Mouse (Mus musculus): Measurements from ENCODE around the gene Olfr315.
"Not testable (repeated sequence)": the region's sequence is repeated elsewhere in the genome, so short reads cannot be mapped to it uniquely, and the experiment has no call there.

Olfr315 gene

GRCm38 (mm10) chr11:58772888-58773287 is at the start of gene Olfr315:
Olfr315 (plus strand) TSS chr11:58773188.
- no peak for DNase-seq

GRCm38 (mm10) chr11:58723914-58724313 is 49.1 kb upstream of the Olfr315 start, which contains the start of gene Olfr318:
Olfr318 (minus strand) TSS chr11:58724014.
- DNase-seq = no peak

GRCm38 (mm10) chr11:58727896-58728650 is 44.9 kb upstream of the Olfr315 start:
- DNase-seq = not testable (repeated sequence)

GRCm38 (mm10) chr11:58733372-58733771 is 39.6 kb upstream of the Olfr315 start:
- DNase-seq = no peak

DNA sequence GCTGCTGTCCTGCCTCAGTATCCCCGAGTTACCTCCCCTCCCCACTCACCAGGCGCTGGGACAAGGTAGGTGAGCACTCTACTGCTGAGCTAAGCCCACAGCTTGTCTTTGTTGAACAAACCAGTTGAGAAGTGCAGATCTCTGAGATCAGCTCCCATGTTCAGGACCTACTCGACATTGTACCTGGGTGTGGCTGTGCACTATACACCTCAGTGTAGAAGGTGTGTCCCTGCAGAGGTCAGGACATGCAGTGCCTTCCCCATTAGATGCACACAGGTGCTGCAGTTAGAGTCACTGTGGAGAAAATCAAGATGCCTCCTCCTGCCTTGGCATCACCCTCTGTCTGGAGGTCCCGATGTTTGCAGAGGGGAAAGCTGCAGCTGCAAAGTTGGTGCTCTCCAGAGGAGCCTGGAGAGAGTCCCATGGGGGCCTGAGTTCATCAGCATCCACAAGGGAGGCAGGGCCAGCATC is 34.2 kb upstream of the Olfr315 start, which contains the start of gene Olfr317:
Olfr317 (minus strand) TSS at position 421 of the 471 bp plus-strand sequence.
- no peak for DNase-seq

- not testable (repeated sequence) for DNase-seq
These were observed 21.9 kb upstream of the Olfr315 start for GRCm38 (mm10) chr11:58751096-58751495.

- no peak for DNase-seq
These were observed 20.6 kb upstream of the Olfr315 start, which contains the start of gene Olfr316 for GRCm38 (mm10) chr11:58752434-58752833. Olfr316 (plus strand) TSS chr11:58752734.

DNA sequence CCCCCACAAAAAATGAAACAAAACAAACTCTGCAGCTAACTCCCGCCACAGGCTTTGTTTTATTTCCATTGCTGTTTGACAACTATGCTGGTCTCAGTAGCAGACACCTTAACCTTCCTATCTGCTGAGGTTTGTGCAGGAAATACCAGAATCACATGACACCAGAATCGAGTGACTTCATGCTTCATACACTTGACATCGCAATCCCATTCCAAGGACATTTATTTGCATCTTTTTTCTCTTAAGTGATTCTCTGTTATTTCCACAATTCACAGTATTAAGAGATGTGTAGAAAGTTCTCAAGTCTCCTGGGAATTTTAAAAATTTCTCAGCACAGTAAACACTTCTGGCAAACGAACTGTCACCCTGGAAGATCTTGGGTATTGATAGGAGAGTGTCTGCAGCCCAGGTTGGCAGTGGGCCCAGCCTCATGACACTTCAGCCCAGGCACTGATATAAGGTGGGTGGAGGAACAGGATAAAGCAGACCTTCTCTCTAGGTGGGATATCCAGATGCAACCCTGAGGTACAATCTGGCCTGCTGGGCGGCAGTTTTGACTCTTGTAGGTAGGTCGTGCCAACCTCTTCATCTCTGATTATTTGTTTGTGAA is 9.6 kb downstream of the Olfr315 start, which contains the start of gene Olfr314:
Olfr314 (plus strand) TSS at position 473 of the 610 bp plus-strand sequence.
- DNase-seq = no peak

GRCm38 (mm10) chr11:58784182-58784581 is 11.2 kb downstream of the Olfr315 start:
- no peak for DNase-seq

DNA sequence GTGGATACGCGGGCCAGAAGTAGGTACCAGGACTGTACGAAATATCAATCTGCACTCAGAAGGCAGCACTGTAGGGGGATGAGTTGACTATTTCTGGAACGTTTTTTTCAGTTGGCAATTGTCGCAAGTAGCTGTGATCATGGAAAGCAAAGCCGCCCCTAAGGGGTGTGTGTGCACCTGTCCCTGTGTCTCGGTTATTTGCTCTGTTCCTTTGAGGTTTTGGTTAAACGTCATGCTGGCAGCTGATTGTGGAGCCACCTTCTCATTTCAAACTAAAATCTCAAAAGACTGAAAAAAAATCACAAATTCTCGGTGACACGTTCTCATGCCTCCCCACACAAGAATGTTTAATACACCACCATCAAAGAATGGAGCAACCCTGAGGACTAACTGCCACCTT is 14.7 kb downstream of the Olfr315 start:
- no peak for DNase-seq

DNA sequence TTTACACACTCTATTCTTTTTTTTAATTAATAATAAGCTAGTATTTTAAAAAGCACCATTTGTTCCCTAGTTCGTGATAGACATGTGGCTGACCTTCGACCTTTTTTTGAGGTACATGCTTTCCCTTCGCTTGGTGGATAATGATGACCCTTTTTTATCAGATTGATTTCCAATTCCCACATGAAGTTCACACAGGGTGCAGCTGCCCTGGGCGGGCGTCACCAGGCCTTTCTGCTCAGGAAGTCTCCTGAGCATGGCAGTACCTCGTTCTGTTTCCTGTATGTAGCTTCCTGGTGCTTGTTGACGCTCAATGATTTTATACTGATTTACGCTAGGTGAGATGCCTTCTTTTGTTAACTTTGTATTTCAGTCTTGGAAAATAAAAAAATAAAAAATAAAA is 15.4 kb downstream of the Olfr315 start:
- DNase-seq = no peak

DNA sequence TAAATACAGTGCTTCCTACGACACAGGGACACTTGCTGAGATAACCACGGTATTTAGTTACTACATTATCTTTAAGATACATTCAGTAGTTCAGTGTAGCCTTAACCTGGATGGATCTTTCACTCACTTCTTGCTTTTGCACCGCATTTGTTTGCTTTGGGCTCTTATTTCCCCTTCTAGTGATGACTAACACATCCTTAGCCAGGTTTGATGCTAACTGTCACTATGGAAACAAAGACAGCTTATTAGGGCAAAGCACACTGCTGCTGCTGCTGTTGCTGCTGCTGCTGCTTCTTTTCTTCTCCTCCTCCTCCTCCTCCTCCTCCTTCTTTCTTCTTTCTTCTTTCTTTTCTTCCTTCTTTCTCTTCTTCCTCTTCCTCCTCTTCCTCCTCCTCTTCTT is 16.5 kb downstream of the Olfr315 start:
- DNase-seq = no peak

- DNase-seq = no peak
These were observed 17.1 kb downstream of the Olfr315 start for GRCm38 (mm10) chr11:58790053-58790452.

GRCm38 (mm10) chr11:58790646-58791045 is 17.7 kb downstream of the Olfr315 start:
- no peak for DNase-seq

GRCm38 (mm10) chr11:58795856-58796255 is 22.9 kb downstream of the Olfr315 start:
- DNase-seq = no peak

- DNase-seq = peak; percentile 7 to 8
These were observed 23.9 kb downstream of the Olfr315 start for GRCm38 (mm10) chr11:58796850-58797249.

GRCm38 (mm10) chr11:58799747-58800146 is 26.8 kb downstream of the Olfr315 start:
- DNase-seq = no peak

DNA sequence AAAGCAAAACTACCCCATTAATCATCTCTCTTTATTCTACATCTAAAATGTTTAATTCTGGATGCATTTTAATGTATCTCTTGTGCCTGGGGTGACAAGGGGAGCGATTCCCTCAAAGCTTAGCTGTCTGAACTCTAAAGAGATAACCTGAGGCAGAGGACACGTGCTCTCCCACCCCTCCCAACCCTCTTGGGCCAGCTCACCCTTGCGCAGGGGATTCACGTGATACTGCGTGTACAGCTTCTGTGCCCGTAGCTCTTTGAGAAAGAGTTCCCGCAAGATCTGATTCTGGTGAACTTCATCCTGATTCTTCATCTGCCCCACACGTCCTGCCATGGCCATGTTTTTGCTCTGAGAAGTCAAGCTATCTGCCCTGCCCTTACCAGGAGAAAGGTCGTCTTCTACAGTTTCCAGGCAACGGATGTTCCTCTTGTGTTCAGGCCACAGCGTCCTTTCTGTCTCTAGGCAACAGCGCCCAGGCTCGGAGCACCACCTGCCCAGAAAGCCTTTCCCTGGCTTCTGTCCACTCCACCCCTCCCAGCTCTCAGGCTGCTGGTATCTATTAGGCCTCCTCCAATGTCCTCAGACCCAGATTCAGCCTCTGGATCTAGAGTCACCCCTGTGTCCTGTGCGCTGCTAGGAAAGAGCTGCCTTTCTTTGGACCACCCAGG is 28.7 kb downstream of the Olfr315 start, which contains the start of gene Fam183b:
Fam183b (minus strand) TSS at position 403 of the 671 bp plus-strand sequence.
- peak; percentile 46 to 60 for DNase-seq

- no peak for DNase-seq
These were observed 30.9 kb downstream of the Olfr315 start for GRCm38 (mm10) chr11:58803871-58804270.

DNA sequence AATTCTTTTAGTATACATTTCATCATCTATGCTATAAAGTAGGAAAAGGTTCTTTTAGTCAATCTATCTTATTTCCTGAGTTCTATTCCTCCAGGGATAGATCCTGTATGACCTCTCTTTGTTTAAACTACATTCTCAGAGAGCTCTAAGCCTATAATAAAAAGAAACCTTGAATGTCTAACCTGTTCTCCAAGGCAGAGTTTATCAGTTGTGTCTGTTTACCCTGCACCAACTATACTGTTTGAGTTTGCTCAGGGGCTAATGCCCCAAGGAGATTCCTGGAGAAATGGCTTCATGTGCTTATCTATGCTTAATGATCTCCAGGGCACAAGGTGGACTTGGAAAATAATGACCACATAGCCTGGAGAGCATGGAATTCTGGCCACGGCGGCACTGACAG is 31.4 kb downstream of the Olfr315 start:
- DNase-seq = no peak

GRCm38 (mm10) chr11:58812001-58812400 is 39.0 kb downstream of the Olfr315 start:
- DNase-seq = no peak

DNA sequence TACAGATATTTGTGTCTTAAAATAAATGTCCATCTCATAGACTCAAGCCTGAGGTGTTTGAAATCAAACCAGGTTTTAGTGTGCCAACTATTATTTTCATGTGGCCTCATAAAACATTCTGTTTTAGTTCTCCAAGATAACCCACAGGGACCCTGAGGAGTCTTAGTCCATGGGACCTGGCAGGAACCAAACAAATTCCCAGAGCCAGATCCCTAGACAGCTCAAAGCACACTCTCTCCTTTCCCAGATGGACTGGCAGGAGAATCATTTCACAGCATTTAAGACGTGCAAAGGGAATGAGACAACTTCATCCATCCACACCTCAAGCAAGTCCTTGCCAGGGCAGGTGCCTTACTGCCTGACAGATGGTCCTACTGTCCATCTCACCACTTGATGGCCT is 41.7 kb downstream of the Olfr315 start, which contains the start of gene Olfr313:
Olfr313 (plus strand) TSS at position 301 of the 400 bp plus-strand sequence.
- DNase-seq = not testable (repeated sequence)

DNA sequence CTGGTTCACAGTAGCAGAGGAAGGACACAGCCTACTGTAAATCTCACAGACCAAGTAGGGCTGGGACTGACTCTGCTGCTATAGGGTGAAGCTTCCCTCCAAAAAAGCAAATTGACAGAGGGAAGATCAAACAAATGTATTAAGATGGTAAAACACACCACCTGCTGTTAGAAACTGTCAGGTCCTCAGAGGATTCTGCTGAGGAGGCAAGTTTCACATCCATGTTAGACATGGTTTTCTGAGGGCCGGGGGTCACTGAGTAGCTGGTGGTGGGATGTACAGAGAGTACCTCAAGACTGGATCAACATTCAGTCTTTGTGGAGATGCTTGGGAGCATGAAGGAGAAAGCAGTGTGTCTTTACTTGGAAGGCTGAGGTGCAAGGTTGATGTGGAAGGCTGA is 42.7 kb downstream of the Olfr315 start:
- no peak for DNase-seq
